Mouse (Mus musculus): Measurements from ENCODE around the gene Fndc3b. TPM values are rescaled to one million over a fixed set of nuclear protein-coding genes. Genes with fewer than 3 reads are reported as not detected.

Gene Fndc3b
- total and polyA plus RNA-seq, 3 experiments, result 0.03 to 0.05 (median 0.04) TPM

DNA sequence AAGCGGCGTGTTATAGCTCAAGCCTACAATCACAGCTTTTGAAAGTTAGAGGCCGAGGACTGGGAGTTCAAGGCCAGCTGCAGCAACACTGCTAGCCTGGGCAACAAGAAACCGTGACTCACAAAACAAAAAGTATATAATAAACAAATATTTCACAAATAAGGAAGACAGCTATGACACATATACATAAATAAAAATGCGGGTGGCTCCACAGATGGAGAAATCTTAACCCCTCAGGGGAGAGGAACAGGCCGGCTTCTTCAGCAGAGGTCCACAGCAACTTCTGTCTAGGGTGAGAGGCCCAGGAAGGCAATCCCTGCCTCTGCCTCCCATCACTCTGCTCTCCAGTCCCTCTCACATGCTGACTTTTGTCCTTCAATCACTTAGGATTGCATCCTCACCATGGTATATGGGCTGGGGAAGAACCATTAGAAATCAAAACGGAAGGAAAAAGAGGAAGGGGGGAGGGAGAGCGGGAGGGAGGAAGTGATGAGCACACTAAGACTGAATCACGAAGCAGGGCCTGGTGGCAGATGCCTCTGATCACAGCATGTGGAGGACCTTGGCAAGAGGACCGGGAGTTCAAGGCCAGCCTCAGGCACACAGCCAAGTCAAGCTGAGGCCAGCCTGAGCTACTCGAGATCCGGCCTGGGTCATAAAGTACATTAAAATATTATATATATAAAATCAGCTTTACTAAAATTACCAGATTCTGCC is 21.8 kb downstream of the Fndc3b start:
- dilution Hi-C loops (cut with MboI; ENCODE audit: extremely low pct_ligation_motif_present, extremely low pct_unique_long_range_greater_than_20kb, low sequenced_read_pairs), result no loop called here
- Histone ChIP-seq H3K4me3 (replicated peaks in 1 of 3; ENCODE audit: low read depth in 2 of 3, low read length in 2 of 3, poor library complexity in 1 of 3) (no peak overlapping the region), H3K9me3 (replicated peaks; ENCODE audit: low read length) (no peaks in the 10 kb centered on the region), H3K9ac (ENCODE audit: insufficient read depth, low read depth) (no peak overlapping the region), H3K79me2 (replicated peaks; ENCODE audit: control insufficient read depth, extremely low read depth, insufficient read depth, poor library complexity, severe bottlenecking) (no peaks in the 10 kb centered on the region), H3K27ac (ENCODE audit: insufficient read depth, low read depth) (no peak overlapping the region), H3K36me3 (replicated peaks in 1 of 2; ENCODE audit: control insufficient read depth in 1 of 2, insufficient read depth in 1 of 2, low read length in 1 of 2) (no peaks in the 10 kb centered on the region), H3K27me3 (replicated peaks) (no peaks in the 10 kb centered on the region), H3K4me1 (ENCODE audit: control insufficient read depth in 1 of 2, insufficient read depth in 2 of 2) (no peaks in the 10 kb centered on the region), H3K4me2 (ENCODE audit: insufficient read depth, low read depth, poor library complexity, severe bottlenecking) (no peak overlapping the region)
- TF ChIP-seq POLR2A (IDR thresholded peaks at IDR 0.05; ENCODE audit: low read depth, low read length) (no peak), ZC3H11A (IDR thresholded peaks at IDR 0.05; ENCODE audit: low read depth, low read length) (no peak), E2F4 (IDR thresholded peaks at IDR 0.05; ENCODE audit: insufficient replicate concordance, low read depth, low read length) (no peak), MEF2A (IDR thresholded peaks at IDR 0.05; ENCODE audit: borderline replicate concordance, low read depth, low read length) (no peak), NRF1 (IDR thresholded peaks at IDR 0.05; ENCODE audit: low read depth, low read length) (no peak), RAD21 (IDR thresholded peaks at IDR 0.05; ENCODE audit: low read depth, low read length) (no peak), MYC (IDR thresholded peaks at IDR 0.05; ENCODE audit: low read depth, low read length) (no peak), JUN (IDR thresholded peaks at IDR 0.05; ENCODE audit: insufficient read depth, low read depth, low read length) (no peak), USF2 (conservative IDR thresholded peaks at IDR 0.05; ENCODE audit: low read depth, low read length) (no peak)
- DNase-seq (ENCODE audit: extremely low read depth), result no peak
- in situ Hi-C loops (cut with MboI; ENCODE audit: low pct_ligation_motif_present, low pct_unique_long_range_greater_than_20kb, low sequenced_read_pairs), result no loop called here

DNA sequence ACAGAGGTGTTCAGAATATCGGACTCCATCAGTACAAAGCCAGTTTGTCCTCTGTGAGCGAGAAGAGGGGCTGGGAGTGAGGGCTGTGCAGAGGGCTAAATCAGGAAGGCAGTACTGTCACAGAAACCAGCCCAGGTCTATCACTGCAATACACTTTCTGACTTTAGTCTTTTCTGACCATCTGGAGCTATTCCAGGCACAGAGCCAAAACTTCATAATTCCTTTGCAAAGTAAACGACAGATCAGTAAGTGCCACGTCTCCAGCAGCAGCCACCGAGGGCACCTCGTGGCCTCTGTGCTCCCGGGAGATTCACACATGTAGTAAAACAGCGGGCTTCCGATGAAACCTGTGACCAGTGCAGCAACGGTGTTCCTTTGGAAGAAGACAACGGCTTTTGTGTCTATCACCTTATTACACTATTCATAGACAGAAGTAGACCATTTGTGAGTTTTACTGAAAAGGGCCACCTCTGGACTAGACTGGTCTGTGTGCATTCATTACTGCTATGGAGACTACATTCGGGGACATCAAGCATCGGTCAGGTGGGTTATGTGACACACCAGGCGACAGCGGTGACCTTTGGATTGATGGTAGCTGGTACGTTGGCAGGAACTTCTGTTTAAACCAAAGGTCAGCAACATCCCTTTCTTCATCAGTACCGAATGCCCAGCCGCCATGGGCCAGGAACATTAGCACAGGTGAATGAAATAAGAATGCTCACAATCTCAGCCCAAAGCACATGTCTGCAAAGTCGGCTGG is 24.2 kb downstream of the Fndc3b start:
- Histone ChIP-seq H3K36me3 (replicated peaks in 1 of 2; ENCODE audit: control insufficient read depth in 1 of 2, insufficient read depth in 1 of 2, low read length in 1 of 2) (no peaks in the 10 kb centered on the region), H3K9ac (ENCODE audit: insufficient read depth, low read depth) (no peak overlapping the region), H3K27ac (ENCODE audit: insufficient read depth, low read depth) (no peak overlapping the region), H3K4me3 (replicated peaks in 1 of 3; ENCODE audit: low read depth in 2 of 3, low read length in 2 of 3, poor library complexity in 1 of 3) (no peak overlapping the region), H3K79me2 (replicated peaks; ENCODE audit: control insufficient read depth, extremely low read depth, insufficient read depth, poor library complexity, severe bottlenecking) (no peaks in the 10 kb centered on the region), H3K27me3 (replicated peaks) (no peaks in the 10 kb centered on the region), H3K4me1 (ENCODE audit: control insufficient read depth in 1 of 2, insufficient read depth in 2 of 2) (no peaks in the 10 kb centered on the region), H3K9me3 (replicated peaks; ENCODE audit: low read length) (no peaks in the 10 kb centered on the region), H3K4me2 (ENCODE audit: insufficient read depth, low read depth, poor library complexity, severe bottlenecking) (no peak overlapping the region)
- dilution Hi-C loops (cut with MboI; ENCODE audit: extremely low pct_ligation_motif_present, extremely low pct_unique_long_range_greater_than_20kb, low sequenced_read_pairs) (no loop called here), in situ Hi-C loops (cut with MboI; ENCODE audit: low pct_ligation_motif_present, low pct_unique_long_range_greater_than_20kb, low sequenced_read_pairs) (no loop called here)
- DNase-seq (ENCODE audit: extremely low read depth), result no peak
- TF ChIP-seq ELF1 (IDR thresholded peaks at IDR 0.05; ENCODE audit: low read depth, low read length) (no peak), ZNF384 (IDR thresholded peaks at IDR 0.05; ENCODE audit: low read depth, low read length) (no peak), MEF2A (IDR thresholded peaks at IDR 0.05; ENCODE audit: borderline replicate concordance, low read depth, low read length) (no peak), USF1 (IDR thresholded peaks at IDR 0.05; ENCODE audit: low read depth, low read length) (no peak), ETS1 (conservative IDR thresholded peaks at IDR 0.05; ENCODE audit: low read depth, low read length) (no peak), CTCF (conservative IDR thresholded peaks at IDR 0.05 in 1 of 2, IDR thresholded peaks at IDR 0.05 in 1 of 2; ENCODE audit: low read depth in 2 of 2, low read length in 2 of 2) (no peak), PAX5 (IDR thresholded peaks at IDR 0.05; ENCODE audit: low read length) (no peak), RCOR1 (conservative IDR thresholded peaks at IDR 0.05; ENCODE audit: low read depth, low read length) (no peak), CHD2 (IDR thresholded peaks at IDR 0.05; ENCODE audit: low read length) (no peak), JUN (IDR thresholded peaks at IDR 0.05; ENCODE audit: insufficient read depth, low read depth, low read length) (no peak), UBTF (IDR thresholded peaks at IDR 0.05; ENCODE audit: low read depth, low read length) (no peak), NRF1 (IDR thresholded peaks at IDR 0.05; ENCODE audit: low read depth, low read length) (no peak), MAX (IDR thresholded peaks at IDR 0.05; ENCODE audit: low read length) (no peak)
